Mouse (Mus musculus) lung, adult 18-20 months (tissue): Measurements from ENCODE around the gene Cbx7.
"Not testable (repeated sequence)": the region's sequence is repeated elsewhere in the genome, so short reads cannot be mapped to it uniquely, and the experiment has no call there.

Experiments used
- DNase-seq, 2 experiments: peaks; one replicate each; pipeline ENCODE4 v3.0.0; 2022; ENCODE audit warnings: mixed read lengths in 2 of 2

The Cbx7 gene

DNA sequence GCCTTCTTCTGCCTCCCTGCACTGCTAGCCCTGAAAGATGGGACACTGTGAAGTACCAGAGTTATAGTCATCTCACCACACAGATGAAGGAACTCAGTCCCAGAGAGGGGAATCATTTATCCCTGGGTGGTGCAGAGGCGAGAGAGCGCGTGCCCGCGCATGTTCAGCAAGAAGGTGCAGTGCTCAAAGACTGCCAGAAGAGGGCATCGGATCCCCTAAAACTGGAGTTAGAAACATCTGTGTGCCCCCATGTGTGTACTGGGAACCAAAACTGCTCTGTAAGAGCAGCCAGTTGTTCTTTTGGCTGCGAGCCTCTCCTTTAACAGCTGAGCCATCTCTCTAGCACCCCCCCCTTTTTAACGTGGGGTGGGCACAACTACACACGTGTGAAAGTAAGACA, 24.1 kb downstream of the Cbx7 start:
- no peak for DNase-seq

DNA sequence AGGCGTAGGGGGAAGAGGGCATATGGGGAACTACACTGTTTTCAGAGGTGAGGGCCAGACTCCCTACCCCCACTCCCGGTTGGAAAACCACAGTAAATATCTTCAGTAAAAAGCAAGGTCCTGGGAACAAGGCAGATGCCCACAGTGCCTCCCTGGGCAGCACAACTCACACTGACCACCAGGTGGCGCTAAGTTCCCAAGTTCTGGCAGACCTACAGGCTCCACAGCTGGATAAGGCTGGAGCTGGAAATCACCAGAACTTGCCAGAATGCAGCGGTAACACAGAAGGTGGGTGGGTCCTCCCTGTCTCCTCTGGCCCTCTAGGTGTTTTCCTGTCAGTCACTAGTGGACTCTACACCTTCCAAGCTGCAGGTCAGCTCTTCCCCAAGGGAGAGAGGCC, 24.9 kb downstream of the Cbx7 start:
- peak; percentile 85 to 91 for DNase-seq

- DNase-seq = peak; percentile 43 to 58
Measured at GRCm38 (mm10) chr15:79944948-79945347, 26.0 kb downstream of the Cbx7 start.

GRCm38 (mm10) chr15:79943584-79943983, 27.3 kb downstream of the Cbx7 start:
- no peak for DNase-seq

- no peak for DNase-seq
Measured at GRCm38 (mm10) chr15:79942541-79942940, 28.4 kb downstream of the Cbx7 start.

DNA sequence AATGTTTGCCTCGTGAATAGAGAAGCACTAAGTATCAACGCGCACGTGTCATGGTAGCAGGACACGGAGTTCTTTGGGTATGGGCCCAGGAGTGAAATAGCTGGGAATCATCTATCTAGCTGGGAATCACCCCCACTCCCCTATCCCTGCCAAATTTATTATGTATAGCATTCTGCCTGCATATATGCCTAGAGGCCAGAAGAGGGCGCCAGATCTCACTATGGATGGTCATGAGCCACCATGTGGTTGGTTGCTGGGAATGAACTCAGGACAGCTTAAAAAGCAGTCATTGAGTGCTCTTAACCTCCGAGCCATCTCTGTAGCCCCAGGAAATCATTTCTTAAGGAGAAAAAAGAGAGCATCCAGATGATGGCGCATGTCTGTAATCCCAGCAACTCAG, 30.0 kb downstream of the Cbx7 start:
- peak in 1 of 2 experiments; percentile 48 for DNase-seq

DNA sequence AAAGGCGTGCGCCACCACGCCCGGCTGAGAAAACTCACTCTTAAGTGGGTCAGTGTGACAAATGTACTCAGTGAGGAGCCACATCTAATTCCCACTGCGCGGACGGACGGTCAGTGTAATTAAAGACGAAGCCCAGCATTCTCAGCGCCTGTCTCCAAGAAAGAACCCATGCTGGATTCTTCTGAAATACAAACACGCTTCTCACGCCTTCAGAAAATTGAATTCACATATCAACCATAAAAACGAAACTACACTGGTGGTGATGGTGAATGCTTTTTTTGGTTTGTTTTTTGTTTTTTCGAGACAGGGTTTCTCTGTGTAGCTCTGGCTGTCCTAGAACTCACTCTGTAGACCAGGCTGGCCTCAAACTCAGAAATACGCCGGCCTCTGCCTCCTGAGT, 31.0 kb downstream of the Cbx7 start:
- DNase-seq = no peak

DNA sequence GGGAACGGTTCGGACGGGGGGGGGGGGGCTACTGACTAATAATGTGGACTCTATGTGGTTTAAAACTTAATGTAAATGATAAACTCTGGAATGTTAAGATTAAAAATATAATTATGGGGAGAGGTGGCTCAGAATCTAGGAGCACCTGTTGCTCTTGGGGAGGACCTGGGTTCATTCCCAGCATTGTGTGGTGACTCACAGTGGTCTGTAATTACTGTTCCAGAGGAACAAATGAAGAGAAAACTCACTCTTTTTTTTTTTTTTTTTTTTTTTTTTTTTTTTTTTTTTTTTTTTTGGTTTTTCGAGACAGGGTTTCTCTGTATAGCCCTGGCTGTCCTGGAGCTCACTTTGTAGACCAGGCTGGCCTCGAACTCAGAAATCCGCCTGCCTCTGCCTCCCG, 31.4 kb downstream of the Cbx7 start:
- not testable (repeated sequence) for DNase-seq

DNA sequence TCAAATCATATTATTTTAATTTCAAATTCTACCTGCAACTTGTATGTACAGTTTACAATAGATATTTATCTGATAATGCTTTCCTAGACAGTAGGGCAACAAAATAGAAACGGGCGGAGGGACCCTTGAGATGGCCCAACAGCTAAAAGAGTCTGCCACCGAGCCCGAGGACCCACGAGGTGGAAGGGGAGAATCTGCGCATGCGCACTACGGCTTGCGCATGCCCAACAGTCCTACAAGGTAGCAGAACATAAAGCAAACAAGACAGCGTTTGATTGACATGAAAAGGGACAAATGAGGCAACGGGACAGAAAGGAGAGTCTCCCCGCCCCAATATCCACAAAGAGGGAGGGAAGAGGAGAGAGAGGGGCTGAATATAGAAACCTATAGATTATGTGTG, 31.9 kb downstream of the Cbx7 start:
- no peak for DNase-seq

DNA sequence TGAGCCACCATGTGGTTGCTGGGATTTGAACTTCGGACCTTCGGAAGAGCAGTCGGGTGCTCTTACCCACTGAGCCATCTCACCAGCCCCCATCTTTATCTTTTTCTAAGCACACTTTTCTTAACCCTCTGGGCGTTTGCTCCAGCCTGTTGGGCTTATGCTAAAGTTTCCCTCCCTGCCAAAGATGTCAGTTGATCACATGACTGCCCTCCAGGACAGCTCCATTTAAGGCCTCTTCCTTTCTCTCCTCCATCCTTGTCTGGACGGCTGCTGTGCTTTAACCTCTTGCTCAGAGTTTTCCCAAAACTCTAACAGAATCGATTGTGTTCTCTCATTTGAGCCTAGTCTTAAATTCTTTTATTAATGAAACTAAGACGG, 34.6 kb downstream of the Cbx7 start:
- no peak for DNase-seq

DNA sequence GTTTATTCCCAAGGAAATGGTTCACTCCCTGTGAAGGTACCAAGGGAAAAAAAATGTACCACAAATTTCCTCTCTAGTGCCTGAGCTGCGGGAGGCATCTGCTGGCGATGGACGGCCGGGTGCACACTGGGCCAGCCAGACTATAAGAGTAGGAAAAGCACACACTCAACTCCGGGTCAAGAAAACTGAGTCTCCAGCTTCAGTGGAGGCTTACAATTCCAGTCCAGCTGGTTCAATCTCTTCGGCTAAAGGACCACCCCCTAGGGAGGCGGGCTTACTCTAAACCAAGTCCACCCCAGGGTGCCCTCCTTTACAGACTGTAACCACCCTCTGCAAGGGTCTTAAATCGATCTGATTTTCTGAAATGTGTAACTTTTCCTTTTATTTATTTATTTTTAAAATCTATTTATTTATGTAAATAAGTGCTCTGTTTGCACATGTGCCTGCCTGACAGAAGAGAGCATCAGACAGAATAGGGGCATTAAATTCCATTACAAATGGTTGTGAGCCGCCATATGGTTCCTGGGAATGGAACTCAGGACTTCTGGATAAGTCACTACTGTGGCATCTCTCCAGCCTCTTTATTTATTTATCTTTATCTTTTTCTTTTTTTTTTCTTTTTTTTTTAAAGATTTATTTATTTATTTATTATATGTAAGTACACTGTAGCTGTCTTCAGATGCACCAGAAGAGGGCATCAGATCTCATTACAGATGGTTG, 35.1 kb downstream of the Cbx7 start:
- peak; percentile 63 to 80 for DNase-seq

DNA sequence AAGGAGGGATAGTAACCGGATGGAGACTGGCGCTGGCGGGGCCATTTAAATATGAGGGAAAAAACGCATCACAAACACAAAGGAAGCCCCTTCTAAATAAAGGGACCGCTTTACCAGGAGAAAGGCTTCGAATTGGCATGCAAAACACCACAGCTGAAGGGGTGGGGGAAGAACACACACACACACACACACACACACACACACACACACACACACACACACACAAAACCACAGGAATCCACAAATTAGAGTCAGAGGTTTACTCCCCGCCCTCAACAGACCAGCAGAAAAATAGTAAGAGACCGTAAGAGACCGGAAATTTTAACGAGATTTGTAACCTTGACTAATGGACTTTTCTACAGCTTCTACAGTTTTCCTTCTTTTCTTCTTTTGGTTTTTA, 36.1 kb downstream of the Cbx7 start:
- DNase-seq = no peak

DNA sequence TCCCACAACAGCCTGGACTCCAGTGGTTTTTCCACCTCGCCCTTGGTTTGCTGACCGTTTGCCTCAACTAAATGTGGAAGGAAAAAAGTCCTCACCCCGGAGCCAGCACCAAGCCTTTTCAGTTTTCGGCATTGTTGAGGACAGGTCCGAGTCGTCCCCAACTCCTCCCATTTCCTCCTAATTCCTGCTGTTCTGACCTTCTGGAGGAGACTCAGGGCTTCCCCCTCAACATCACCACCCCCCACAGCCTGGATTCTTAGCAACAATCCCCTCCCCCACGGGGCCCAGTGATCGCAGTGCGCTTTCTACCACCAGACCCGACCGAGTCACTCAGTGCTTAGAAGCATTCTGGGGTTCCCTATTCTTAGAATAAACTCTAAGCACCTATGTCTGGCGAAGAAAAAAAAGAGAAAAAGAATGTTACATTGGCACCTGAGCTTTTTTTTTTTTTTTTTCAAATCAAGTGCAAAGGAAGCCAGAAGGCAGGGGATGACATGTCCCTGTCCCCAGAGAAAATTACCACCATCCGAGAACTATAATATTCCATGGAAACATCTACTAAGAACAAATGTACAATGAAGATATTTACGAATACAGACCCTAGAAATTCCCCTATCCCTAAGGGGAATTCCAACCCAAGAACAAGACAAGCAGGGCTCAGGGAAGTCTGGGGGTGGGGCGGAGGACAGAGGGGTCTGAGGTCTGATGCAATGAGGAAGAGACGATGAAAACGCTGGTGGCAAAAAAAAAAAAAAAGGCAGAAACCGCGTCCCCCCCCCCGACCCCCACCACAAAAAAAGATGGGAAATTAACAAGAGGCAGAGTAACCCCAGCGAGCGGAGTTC, 37.0 kb downstream of the Cbx7 start:
- DNase-seq = no peak

GRCm38 (mm10) chr15:79933052-79933669, 37.8 kb downstream of the Cbx7 start:
- no peak for DNase-seq

GRCm38 (mm10) chr15:79932323-79932987, 38.5 kb downstream of the Cbx7 start:
- DNase-seq = peak; percentile 94 to 95

DNA sequence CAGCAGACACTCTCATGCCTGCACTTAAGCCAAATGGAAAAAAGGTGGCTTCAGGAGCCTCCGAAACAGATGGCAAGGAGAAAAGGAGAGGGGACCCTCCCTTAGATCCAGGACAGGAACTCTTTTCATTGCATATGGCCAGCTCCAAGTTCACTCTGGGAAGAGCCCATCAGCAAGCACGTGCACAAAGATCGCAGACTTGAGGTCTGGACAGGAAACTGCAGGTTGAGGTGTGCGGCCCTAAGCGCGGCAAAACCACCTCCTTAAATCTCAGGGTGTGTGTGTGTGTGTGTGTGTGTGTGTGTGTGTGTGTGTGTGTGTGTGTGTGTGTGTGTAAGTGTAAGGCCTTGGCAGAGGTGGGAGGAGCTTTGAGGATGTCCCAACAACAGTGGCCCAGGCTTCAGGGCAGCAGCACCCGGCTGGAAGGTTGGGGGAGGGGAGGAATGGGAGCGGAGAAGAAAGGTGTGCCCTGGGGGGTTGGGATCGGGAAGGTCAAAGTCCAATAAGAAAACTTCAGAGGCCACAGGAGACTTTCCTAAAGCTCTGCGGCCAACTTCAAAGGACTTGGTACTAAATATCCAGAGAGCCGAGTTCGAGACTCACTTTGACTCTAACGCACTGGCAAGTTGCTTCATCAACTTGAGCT, 39.3 kb downstream of the Cbx7 start:
- peak; percentile 48 to 68 for DNase-seq

GRCm38 (mm10) chr15:79929734-79930133, 41.2 kb downstream of the Cbx7 start:
- no peak for DNase-seq

DNA sequence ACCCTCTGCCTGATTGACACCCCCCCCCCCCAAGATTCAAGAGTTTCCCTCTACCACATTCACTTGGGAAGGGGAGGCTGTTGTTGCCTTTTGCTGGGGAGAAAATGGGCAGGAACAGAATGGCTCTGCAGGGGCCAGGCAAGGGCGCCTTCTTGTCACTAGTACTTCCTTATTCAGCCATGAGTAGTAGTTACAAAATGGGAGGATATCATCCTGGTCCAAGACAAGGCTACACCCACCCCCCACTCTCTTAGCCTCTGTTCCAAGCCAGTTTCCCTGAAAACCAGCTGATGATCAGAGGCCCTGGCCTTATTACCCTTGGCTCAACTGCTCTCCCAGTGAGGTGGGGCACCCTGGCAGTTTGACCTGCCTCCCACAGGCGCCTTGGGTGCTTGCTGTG, 42.2 kb downstream of the Cbx7 start:
- DNase-seq = no peak

DNA sequence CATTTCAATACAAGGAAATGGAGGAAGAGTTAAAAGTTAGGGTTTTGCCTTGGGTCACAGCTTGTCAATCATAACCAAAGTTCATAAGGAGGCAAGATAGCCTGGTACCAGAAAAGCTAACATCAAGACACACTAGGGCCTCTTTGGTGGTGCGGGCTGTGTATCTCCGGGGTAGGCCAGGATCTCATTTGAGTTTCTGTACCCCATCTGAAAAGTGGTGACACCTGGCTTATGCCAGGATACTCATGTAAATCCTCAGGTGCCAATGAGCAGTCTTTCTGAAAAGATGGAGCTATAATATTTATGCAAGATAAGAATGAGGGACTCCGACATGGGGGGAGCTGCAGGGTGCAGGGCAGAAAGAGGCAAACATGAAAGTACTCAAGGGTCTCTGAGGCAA, 42.6 kb downstream of the Cbx7 start:
- DNase-seq = no peak

DNA sequence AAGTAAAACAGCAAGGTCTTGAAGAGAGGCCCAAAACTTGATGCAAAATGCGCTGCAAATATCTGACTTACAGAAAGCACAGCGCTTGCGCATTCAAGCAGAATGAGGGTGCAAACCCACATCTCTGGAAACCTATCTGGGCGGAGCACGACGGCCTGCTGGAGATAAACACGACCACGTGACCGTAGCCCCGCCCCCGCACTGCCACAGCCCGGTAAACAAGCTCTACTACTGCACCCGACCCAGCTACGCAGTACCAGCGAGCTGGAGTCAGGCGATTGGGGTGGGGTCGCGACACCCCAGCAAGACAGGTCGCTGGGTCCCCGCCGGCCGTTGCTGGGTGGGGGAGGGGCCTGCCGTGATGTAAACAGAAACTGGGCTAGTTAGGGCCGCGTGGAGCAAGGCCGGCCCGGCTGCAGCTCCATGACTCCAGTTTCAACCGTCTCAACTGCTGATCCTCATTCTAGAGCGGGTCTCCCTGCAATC, 43.2 kb downstream of the Cbx7 start:
- DNase-seq = peak; percentile 97

- DNase-seq = no peak
Measured at GRCm38 (mm10) chr15:79926856-79927416, 44.0 kb downstream of the Cbx7 start.

DNA sequence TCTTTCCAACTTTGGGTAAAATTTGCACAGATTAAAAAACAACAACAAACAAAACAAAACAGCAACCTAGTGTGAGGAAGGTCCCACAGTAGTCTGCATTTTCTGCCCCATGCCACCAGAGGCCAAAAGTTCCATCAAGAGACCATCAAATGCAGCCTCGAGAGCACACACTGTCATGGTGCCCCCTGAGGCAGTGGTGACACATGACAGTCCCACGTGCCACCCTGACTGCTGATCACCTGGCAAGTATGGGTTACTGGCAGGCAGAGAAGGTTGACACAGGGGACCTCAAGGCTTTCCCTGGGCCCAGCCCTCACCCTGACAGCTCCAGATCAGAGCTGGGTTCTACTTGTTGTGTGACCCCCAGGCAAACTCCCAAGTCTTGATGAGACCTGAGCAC, 51.1 kb downstream of the Cbx7 start:
- DNase-seq = no peak
